Mouse (Mus musculus): ENCODE results near the gene Olfr678. TPM values are rescaled to one million over a fixed set of nuclear protein-coding genes. Genes with fewer than 3 reads are reported as not detected.
"Not testable (repeated sequence)": the region's sequence is repeated elsewhere in the genome, so short reads cannot be mapped to it uniquely, and the experiment has no call there.

Gene Olfr678
- polyA plus RNA-seq (2012; ENCODE audit: insufficient read depth, insufficient read length, missing spikeins) = not detected in 2 replicates

GRCm38 (mm10) chr7:105064175-105064574, at the start of gene Olfr678:
Olfr678 (plus strand) TSS chr7:105064475.
- Histone ChIP-seq H3K4me1 (ENCODE audit: control insufficient read depth, insufficient read depth, insufficient read length, low read length) (no peaks in the 10 kb centered on the region), H3K4me3 (ENCODE audit: insufficient read depth, low read depth, low read length) (no peak within 1 kb of the TSS), H3K27ac (replicated peaks; ENCODE audit: low read depth, low read length) (no peak within 1 kb of the TSS)

DNA sequence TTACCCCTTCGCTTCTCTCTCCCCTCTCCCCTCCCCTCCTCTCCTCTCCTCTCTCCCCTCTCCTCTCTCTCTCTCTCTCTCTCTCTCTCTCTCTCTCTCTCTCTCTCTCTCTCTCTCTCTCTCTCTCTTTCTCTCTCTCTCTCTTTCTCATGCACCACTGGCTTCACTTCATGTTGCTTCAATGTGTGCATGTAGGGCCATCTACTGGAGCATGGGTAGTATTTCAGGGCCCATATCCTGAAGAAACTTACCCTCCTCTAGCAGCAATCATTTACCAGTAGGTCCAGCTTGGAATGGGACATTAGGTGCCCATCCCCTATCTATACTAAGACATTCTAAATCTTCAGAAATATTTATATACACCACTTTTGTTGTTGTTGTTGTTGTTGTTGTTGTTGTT, 41.7 kb upstream of the Olfr678 start:
- no peak overlapping the region for H3K4me3 ChIP-seq (ENCODE audit: insufficient read depth, low read depth, low read length)
- no peak overlapping the region for H3K27ac ChIP-seq (replicated peaks; ENCODE audit: low read depth, low read length)
- no peaks in the 10 kb centered on the region for H3K4me1 ChIP-seq (ENCODE audit: control insufficient read depth, insufficient read depth, insufficient read length, low read length)

DNA sequence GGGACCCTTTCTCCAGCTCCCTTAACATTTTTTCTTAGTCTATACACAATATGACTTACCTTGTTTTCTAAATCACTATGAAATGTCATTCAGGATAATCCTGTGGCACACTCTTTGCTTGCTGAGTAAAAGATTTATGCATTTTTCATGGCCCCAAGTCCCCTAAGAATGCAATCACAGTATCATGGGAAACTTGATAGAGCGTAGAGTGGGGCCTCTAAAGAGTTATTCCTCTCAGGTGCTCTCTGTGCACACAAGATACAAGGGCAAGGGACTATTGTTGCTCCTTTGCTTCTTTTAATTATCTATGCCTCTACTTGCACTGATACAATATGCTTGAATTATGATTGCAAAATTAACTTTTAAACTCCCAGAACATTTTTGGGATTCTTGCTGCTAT, 35.9 kb upstream of the Olfr678 start, which contains the start of gene Olfr675:
TSS of gene Olfr675 (minus strand) at position 101 of the 400 bp plus-strand sequence.
- Histone ChIP-seq H3K27ac (replicated peaks; ENCODE audit: low read depth, low read length) (no peak within 1 kb of the TSS), H3K4me1 (ENCODE audit: control insufficient read depth, insufficient read depth, insufficient read length, low read length) (no peaks in the 10 kb centered on the region)

GRCm38 (mm10) chr7:105032398-105032797, 31.9 kb upstream of the Olfr678 start, which contains the start of gene Olfr676:
Olfr676 (plus strand) TSS chr7:105032698.
- Histone ChIP-seq H3K4me3 (ENCODE audit: insufficient read depth, low read depth, low read length) (no peak within 1 kb of the TSS), H3K27ac (replicated peaks; ENCODE audit: low read depth, low read length) (no peak within 1 kb of the TSS), H3K4me1 (ENCODE audit: control insufficient read depth, insufficient read depth, insufficient read length, low read length) (no peaks in the 10 kb centered on the region)

More for the DNA sequence above, 35.9 kb upstream of the Olfr678 start, which contains the start of gene Olfr675:
- no peak within 1 kb of the TSS for H3K4me3 ChIP-seq (ENCODE audit: insufficient read depth, low read depth, low read length)

GRCm38 (mm10) chr7:105033836-105034235, 30.4 kb upstream of the Olfr678 start:
- not testable (repeated sequence) for H3K4me3 ChIP-seq (ENCODE audit: insufficient read depth, low read depth, low read length); H3K27ac ChIP-seq (replicated peaks; ENCODE audit: low read depth, low read length); H3K4me1 ChIP-seq (ENCODE audit: control insufficient read depth, insufficient read depth, insufficient read length, low read length)

GRCm38 (mm10) chr7:105058951-105059350, 5.3 kb upstream of the Olfr678 start:
- Histone ChIP-seq H3K4me1 (ENCODE audit: control insufficient read depth, insufficient read depth, insufficient read length, low read length) (no peaks in the 10 kb centered on the region), H3K4me3 (ENCODE audit: insufficient read depth, low read depth, low read length) (no peak overlapping the region), H3K27ac (replicated peaks; ENCODE audit: low read depth, low read length) (no peak overlapping the region)

DNA sequence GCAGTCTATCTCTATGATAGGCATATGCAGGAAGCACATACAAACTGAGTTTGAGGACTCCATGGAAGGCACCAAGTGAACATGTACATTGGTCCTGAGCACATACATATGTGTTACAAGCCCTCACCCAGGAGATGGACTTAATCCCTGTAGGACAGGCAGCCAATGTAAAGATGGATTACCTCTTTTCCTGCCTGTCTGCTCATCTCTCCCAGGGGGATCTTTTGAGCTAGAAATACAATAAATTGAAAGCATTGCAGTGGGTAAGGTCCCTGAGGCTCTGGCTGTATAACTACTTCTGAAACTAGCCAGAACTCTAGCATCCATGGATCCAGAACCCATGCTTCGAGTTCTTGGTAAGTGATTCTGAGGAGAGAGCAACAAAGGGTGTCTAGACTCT, 16.6 kb downstream of the Olfr678 start, which contains the start of gene Olfr679:
TSS of gene Olfr679 (plus strand) at position 301 of the 400 bp plus-strand sequence.
- Histone ChIP-seq H3K4me1 (ENCODE audit: control insufficient read depth, insufficient read depth, insufficient read length, low read length) (no peaks in the 10 kb centered on the region), H3K4me3 (ENCODE audit: insufficient read depth, low read depth, low read length) (no peak within 1 kb of the TSS), H3K27ac (replicated peaks; ENCODE audit: low read depth, low read length) (no peak within 1 kb of the TSS)

GRCm38 (mm10) chr7:105092717-105093116, 28.4 kb downstream of the Olfr678 start, which contains the start of gene Olfr680-ps1:
Olfr680-ps1 (minus strand) TSS chr7:105092817.
- H3K4me3 ChIP-seq (ENCODE audit: insufficient read depth, low read depth, low read length); H3K4me1 ChIP-seq (ENCODE audit: control insufficient read depth, insufficient read depth, insufficient read length, low read length); H3K27ac ChIP-seq (replicated peaks; ENCODE audit: low read depth, low read length): not testable (repeated sequence)

DNA sequence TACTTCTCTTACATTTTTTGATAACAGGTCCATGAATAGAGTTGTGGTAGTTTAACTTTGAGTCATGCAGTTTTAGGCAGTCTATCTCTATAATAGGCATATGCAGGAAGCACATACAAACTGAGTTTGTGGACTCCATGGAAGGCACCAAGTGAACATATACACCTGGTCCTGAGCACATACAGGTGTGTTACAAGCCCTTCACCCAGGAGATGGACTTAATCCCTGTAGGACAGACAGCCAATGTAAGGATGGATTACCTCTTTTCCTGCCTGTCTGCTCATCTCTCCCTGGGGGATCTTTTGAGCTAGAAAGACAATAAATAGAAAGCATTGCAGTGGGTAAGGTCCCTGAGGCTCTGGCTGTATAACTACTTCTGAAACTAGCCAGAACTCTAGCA, 52.3 kb downstream of the Olfr678 start, which contains the start of gene Olfr681:
TSS of gene Olfr681 (plus strand) at position 301 of the 400 bp plus-strand sequence.
- Histone ChIP-seq H3K27ac (replicated peaks; ENCODE audit: low read depth, low read length) (no peak within 1 kb of the TSS), H3K4me3 (ENCODE audit: insufficient read depth, low read depth, low read length) (no peak within 1 kb of the TSS), H3K4me1 (ENCODE audit: control insufficient read depth, insufficient read depth, insufficient read length, low read length) (no peaks in the 10 kb centered on the region)

Other genes with a start within 250 kb of the Olfr678 start
- not detected in 2 replicates for gene Usp17lb, start 221.9 kb upstream of the Olfr678 start, polyA plus RNA-seq (2012; ENCODE audit: insufficient read depth, insufficient read length, missing spikeins)
- not detected in 2 replicates for gene Usp17la, start 207.5 kb upstream of the Olfr678 start, polyA plus RNA-seq (2012; ENCODE audit: insufficient read depth, insufficient read length, missing spikeins)
- not detected in 2 replicates for gene Olfr665, start 186.4 kb upstream of the Olfr678 start, polyA plus RNA-seq (2012; ENCODE audit: insufficient read depth, insufficient read length, missing spikeins)
- gene Olfr666, start 168.5 kb upstream of the Olfr678 start, polyA plus RNA-seq (2012; ENCODE audit: insufficient read depth, insufficient read length, missing spikeins) = not detected in 2 replicates
- not detected in 2 replicates for gene Olfr667, start 143.0 kb upstream of the Olfr678 start, polyA plus RNA-seq (2012; ENCODE audit: insufficient read depth, insufficient read length, missing spikeins)
- not detected in 2 replicates for gene Olfr668, start 136.4 kb upstream of the Olfr678 start, polyA plus RNA-seq (2012; ENCODE audit: insufficient read depth, insufficient read length, missing spikeins)
- not detected in 2 replicates for gene Olfr669, start 130.2 kb upstream of the Olfr678 start, polyA plus RNA-seq (2012; ENCODE audit: insufficient read depth, insufficient read length, missing spikeins)
- not detected in 2 replicates for gene Olfr670, start 101.9 kb upstream of the Olfr678 start, polyA plus RNA-seq (2012; ENCODE audit: insufficient read depth, insufficient read length, missing spikeins)
- not detected in 2 replicates for gene Olfr671, start 85.3 kb upstream of the Olfr678 start, polyA plus RNA-seq (2012; ENCODE audit: insufficient read depth, insufficient read length, missing spikeins)
- gene Olfr672, start 62.4 kb upstream of the Olfr678 start, polyA plus RNA-seq (2012; ENCODE audit: insufficient read depth, insufficient read length, missing spikeins) = not detected in 2 replicates
- gene Olfr675, start 36.0 kb upstream of the Olfr678 start, polyA plus RNA-seq (2012; ENCODE audit: insufficient read depth, insufficient read length, missing spikeins) = not detected in 2 replicates
- gene Olfr676, start 31.8 kb upstream of the Olfr678 start, polyA plus RNA-seq (2012; ENCODE audit: insufficient read depth, insufficient read length, missing spikeins) = not detected in 2 replicates
- gene Olfr677, start 13.1 kb upstream of the Olfr678 start, polyA plus RNA-seq (2012; ENCODE audit: insufficient read depth, insufficient read length, missing spikeins) = not detected in 2 replicates
- gene Olfr679, start 16.7 kb downstream of the Olfr678 start, polyA plus RNA-seq (2012; ENCODE audit: insufficient read depth, insufficient read length, missing spikeins) = not detected in 2 replicates
- gene Olfr680-ps1, start 28.3 kb downstream of the Olfr678 start, polyA plus RNA-seq (2012; ENCODE audit: insufficient read depth, insufficient read length, missing spikeins) = not detected in 2 replicates
- gene Olfr681, start 52.4 kb downstream of the Olfr678 start, polyA plus RNA-seq (2012; ENCODE audit: insufficient read depth, insufficient read length, missing spikeins) = not detected in 2 replicates
- not detected in 2 replicates for gene Olfr683, start 82.5 kb downstream of the Olfr678 start, polyA plus RNA-seq (2012; ENCODE audit: insufficient read depth, insufficient read length, missing spikeins)
- not detected in 2 replicates for gene Olfr684, start 99.2 kb downstream of the Olfr678 start, polyA plus RNA-seq (2012; ENCODE audit: insufficient read depth, insufficient read length, missing spikeins)
- gene Olfr685, start 121.5 kb downstream of the Olfr678 start, polyA plus RNA-seq (2012; ENCODE audit: insufficient read depth, insufficient read length, missing spikeins) = not detected in 2 replicates
- gene Olfr686, start 143.0 kb downstream of the Olfr678 start, polyA plus RNA-seq (2012; ENCODE audit: insufficient read depth, insufficient read length, missing spikeins) = not detected in 2 replicates
- gene Olfr688, start 223.6 kb downstream of the Olfr678 start, polyA plus RNA-seq (2012; ENCODE audit: insufficient read depth, insufficient read length, missing spikeins) = not detected in 2 replicates
- not detected in 2 replicates for gene Olfr689, start 246.7 kb downstream of the Olfr678 start, polyA plus RNA-seq (2012; ENCODE audit: insufficient read depth, insufficient read length, missing spikeins)

Measured in brown adipose tissue, adult 24 weeks (tissue).